Mouse (Mus musculus) heart, embryonic 11.5 days (tissue): Measurements from ENCODE around the gene Gemin7. TPM values are rescaled to one million over a fixed set of nuclear protein-coding genes. Genes with fewer than 3 reads are reported as not detected.

Experiments used
- ATAC-seq: fragments of 200-750 bp; cut with Nextera tagmentation; replicated peaks from 2 replicates; pipeline ENCODE4 v1.8.0; 2017; ENCODE audit warnings: moderate library complexity; ENCODE audit not compliant: insufficient number of reproducible peaks, low FRiP score, low TSS enrichment
- H3K27ac ChIP-seq: fragments of 300-500 bp; sonication (generic); 2 replicates; pipeline ENCODE4 v1.5.1; 2014; ENCODE audit warnings: mild to moderate bottlenecking, low read depth, low read length
- H3K27me3 ChIP-seq: fragments of 300-500 bp; sonication (generic); 2 replicates; pipeline ENCODE4 v1.6.1; 2014; ENCODE audit warnings: mild to moderate bottlenecking, low read length, mixed read lengths; ENCODE audit not compliant: control insufficient read depth, insufficient read depth
- H3K36me3 ChIP-seq: fragments of 300-500 bp; sonication (generic); 2 replicates; pipeline ENCODE4 v1.6.1; 2014; ENCODE audit warnings: mild to moderate bottlenecking, low read length, moderate library complexity, mixed read lengths; ENCODE audit not compliant: control insufficient read depth, insufficient read depth
- H3K4me1 ChIP-seq: fragments of 300-500 bp; sonication (generic); 2 replicates; pipeline ENCODE4 v1.6.1; 2014; ENCODE audit warnings: low read length; ENCODE audit not compliant: control insufficient read depth, insufficient read depth
- H3K4me2 ChIP-seq: fragments of 300-500 bp; sonication (generic); 2 replicates; pipeline ENCODE4 v1.6.1; 2014; ENCODE audit warnings: mild to moderate bottlenecking, moderate library complexity
- H3K4me3 ChIP-seq: fragments of 300-500 bp; sonication (generic); 2 replicates; pipeline ENCODE4 v1.5.1; 2014; ENCODE audit warnings: low read depth, low read length
- H3K9ac ChIP-seq: fragments of 300-500 bp; sonication (generic); 2 replicates; pipeline ENCODE4 v1.6.1; 2014; ENCODE audit warnings: mild to moderate bottlenecking, low read depth, low read length, moderate library complexity
- H3K9me3 ChIP-seq: fragments of 300-500 bp; sonication (generic); replicated peaks from 2 replicates; pipeline ENCODE4 v1.6.1; 2016; ENCODE audit warnings: low read length; ENCODE audit not compliant: control insufficient read depth
- WGBS: fragments of 180-500 bp; shearing (Covaris S2); extraction: QIAGEN DNeasy Blood & Tissue Kit; methylation state at CpG from one replicate; pipeline ENCODE4 v1.1.7; 2014; ENCODE audit not compliant: insufficient replicate concordance; 5-methylcytosine and 5-hydroxymethylcytosine counted together
- polyA plus RNA-seq: library from polyadenylated mRNA; unstranded; fragments of >200 nt; fragmentation: Nextera tagmentation; extraction: Ambion mirVana; gene quantifications from 2 replicates; pipeline ENCODE4 v1.2.1, GENCODE M21; 2014

The Gemin7 gene
- polyA plus RNA-seq, 1 experiment from 2014 or later = 141 TPM

- 76% methylated on average over 10 of the region's 10 CpGs for WGBS
Observed at GRCm38 (mm10) chr7:19531077-19531476, 46.3 kb downstream of the Gemin7 start.

DNA sequence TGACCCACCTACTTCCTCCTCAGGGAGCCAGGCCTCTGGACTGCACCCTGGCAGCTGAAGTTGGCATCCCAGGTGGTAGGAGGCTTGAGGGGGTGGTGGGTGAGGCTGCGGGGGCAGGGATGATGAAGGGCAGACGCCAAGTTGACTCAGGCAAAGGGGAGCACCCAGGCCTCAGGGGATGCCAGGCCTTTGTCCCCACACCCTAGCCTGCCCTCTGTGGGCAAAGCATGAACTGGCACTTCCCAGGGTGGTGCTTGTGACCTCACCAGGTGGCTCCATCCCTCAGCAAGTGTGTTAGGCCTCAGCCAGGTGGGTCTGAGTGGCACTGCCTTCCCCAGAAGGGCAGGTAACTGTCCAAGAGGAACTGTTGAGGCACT is 52.3 kb downstream of the Gemin7 start:
- Histone ChIP-seq H3K4me1 (peaks cover 15% of the 10 kb centered on the region), H3K27me3 (peaks cover 56% of the 10 kb centered on the region), H3K27ac (no peak overlapping the region), H3K9ac (no peak overlapping the region), H3K9me3 (no peaks in the 10 kb centered on the region), H3K4me3 (no peak overlapping the region), H3K4me2 (no peak overlapping the region), H3K36me3 (no peaks in the 10 kb centered on the region)
- ATAC-seq = no peak
- WGBS = 68% methylated on average over 2 of the region's 2 CpGs

More at GRCm38 (mm10) chr7:19531077-19531476, 46.3 kb downstream of the Gemin7 start:
- Histone ChIP-seq H3K4me1 (no peaks in the 10 kb centered on the region), H3K4me3 (no peak overlapping the region), H3K4me2 (no peak overlapping the region), H3K36me3 (peaks cover 24% of the 10 kb centered on the region), H3K27me3 (no peaks in the 10 kb centered on the region), H3K9ac (no peak overlapping the region), H3K9me3 (no peaks in the 10 kb centered on the region), H3K27ac (no peak overlapping the region)
- no peak for ATAC-seq

DNA sequence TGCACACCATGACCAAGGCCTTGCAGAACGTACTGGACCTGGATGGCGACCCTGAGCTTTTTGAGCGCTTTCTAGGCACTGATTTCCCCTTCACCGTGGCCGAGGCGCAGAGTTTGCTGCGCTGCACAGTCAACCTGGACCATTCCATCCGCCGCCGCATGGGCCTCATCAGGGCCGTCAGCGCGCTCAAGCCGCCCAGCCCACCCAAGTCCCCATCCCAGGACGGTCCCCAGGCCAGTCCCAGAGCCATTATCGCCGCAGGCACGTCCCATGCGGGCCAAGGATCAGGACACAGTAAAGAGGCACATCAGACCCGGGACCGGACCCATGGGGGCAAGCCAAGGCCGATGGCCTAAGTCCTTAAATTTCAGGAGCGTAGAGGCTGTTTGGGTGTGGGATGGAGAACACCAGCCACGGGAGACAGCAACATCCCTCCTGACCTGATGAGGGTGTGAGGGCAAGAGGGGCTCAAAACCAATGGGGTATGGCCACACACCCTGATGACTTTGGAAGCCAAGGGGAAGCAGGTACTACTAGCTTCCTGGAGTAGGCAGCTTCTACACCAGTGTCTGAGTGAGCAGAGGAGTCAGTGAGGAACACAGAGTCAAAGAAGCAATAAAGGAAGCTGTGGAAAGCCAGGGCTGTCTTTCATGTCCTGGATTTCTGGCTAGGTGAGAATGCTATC is 52.8 kb downstream of the Gemin7 start:
- H3K36me3 ChIP-seq = no peaks in the 10 kb centered on the region
- H3K27ac ChIP-seq = no peak overlapping the region
- H3K27me3 ChIP-seq = peaks cover 60% of the 10 kb centered on the region
- ATAC-seq = no peak
- H3K9me3 ChIP-seq = no peaks in the 10 kb centered on the region
- H3K4me3 ChIP-seq = peak overlapping the region; percentile 44
- H3K9ac ChIP-seq = peak overlapping the region; percentile 52; the same call in 1 of the 2 replicates
- peaks cover 20% of the 10 kb centered on the region for H3K4me1 ChIP-seq
- 12% methylated on average over 24 of the region's 24 CpGs for WGBS
- peak overlapping the region; percentile 82 for H3K4me2 ChIP-seq

DNA sequence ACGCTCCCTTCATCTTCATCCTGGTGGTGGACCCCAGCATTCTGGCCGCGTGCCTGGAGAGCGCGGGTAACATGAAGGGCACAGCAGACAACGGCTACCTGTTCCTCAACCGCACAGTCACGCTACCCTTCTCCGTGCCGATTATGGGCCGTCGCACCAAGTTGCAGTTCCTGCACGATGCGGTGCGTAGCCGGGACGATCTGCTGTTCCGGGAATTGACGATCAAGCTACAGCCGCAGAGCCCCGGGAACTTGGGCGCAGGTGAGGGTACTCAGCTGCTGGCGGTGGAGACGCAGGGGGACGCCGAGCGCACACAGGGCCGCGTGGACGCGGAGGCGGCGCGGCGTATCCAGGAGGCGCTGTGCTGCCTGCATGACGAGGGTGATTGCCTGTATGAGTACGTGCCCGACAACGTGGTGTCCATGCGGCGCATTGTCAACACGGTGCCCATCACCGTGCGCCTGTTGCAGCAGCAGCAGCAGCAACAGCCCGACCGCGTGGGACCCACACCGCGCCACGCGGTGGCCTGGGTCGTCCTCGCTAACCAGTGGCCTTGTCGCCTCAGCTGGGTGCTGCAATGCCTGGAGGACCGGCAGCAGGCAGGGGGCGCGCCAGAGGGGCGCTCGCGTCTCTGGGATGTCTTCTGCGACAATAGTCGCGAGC is 53.5 kb downstream of the Gemin7 start:
- H3K4me3 ChIP-seq = peak overlapping the region; percentile 44
- H3K36me3 ChIP-seq = no peaks in the 10 kb centered on the region
- peak overlapping the region; percentile 82 for H3K4me2 ChIP-seq
- H3K4me1 ChIP-seq = peaks cover 22% of the 10 kb centered on the region
- no peak overlapping the region for H3K27ac ChIP-seq
- WGBS = 2% methylated on average over 64 of the region's 64 CpGs
- H3K27me3 ChIP-seq = peaks cover 67% of the 10 kb centered on the region
- H3K9ac ChIP-seq = peak overlapping the region; percentile 52; the same call in 1 of the 2 replicates
- no peaks in the 10 kb centered on the region for H3K9me3 ChIP-seq
- no peak for ATAC-seq

DNA sequence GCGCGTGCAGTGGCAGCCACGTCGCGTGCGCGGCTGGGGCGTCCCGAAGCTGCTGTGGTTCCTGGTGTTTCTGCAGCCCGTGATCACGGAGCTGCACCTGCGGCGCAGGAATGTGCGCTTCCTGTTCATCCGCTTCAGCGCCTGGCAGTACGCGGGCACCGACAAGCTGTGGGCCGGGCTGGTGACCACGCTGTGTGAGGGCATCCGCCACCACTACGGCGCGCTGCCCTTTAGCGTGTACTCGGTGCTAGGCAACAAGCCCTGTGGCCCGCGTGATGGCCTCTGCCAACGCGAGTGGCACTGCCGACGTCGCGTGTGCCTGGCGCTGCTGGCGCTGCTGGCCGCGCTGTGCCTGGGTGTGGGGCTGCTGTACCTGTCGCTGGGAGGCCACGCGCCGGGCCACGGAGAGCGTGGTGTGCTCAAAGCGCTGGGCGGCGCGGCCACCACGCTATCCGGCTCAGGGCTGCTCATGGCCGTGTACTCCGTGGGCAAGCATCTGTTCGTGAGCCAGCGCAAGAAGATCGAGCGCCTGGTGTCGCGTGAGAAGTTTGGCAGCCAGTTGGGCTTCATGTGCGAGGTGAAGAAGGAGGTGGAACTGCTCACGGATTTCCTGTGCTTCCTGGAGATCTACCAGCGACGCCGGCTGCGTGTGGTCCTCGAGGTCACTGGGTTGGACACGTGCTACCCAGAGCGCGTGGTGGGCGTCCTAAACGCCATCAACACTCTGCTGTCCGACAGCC is 54.2 kb downstream of the Gemin7 start:
- H3K4me3 ChIP-seq = peak overlapping the region; percentile 44
- WGBS = 14% methylated on average over 70 of the region's 72 CpGs
- H3K27me3 ChIP-seq = peaks cover 74% of the 10 kb centered on the region
- H3K4me2 ChIP-seq = peak overlapping the region; percentile 82
- no peaks in the 10 kb centered on the region for H3K9me3 ChIP-seq
- no peak for ATAC-seq
- H3K27ac ChIP-seq = no peak overlapping the region
- peaks cover 22% of the 10 kb centered on the region for H3K4me1 ChIP-seq
- H3K9ac ChIP-seq = no peak overlapping the region
- H3K36me3 ChIP-seq = no peaks in the 10 kb centered on the region

GRCm38 (mm10) chr7:19520032-19520431 is 57.4 kb downstream of the Gemin7 start:
- peak overlapping the region; percentile 61; the same call in 1 of the 2 replicates for H3K9ac ChIP-seq
- WGBS = 5% methylated on average over 22 of the region's 23 CpGs
- ATAC-seq = no peak
- no peaks in the 10 kb centered on the region for H3K9me3 ChIP-seq
- H3K36me3 ChIP-seq = no peaks in the 10 kb centered on the region
- peaks cover 89% of the 10 kb centered on the region for H3K27me3 ChIP-seq
- H3K4me2 ChIP-seq = peak overlapping the region; percentile 72
- peak overlapping the region; percentile 37 for H3K4me3 ChIP-seq
- no peak overlapping the region for H3K27ac ChIP-seq
- peaks cover 26% of the 10 kb centered on the region for H3K4me1 ChIP-seq

GRCm38 (mm10) chr7:19517652-19518365 is 59.6 kb downstream of the Gemin7 start, which contains the start of gene Nkpd1:
TSS of gene Nkpd1 (plus strand) at chr7:19517838.
- no peak within 1 kb of the TSS for H3K27ac ChIP-seq
- no peak for ATAC-seq
- H3K4me1 ChIP-seq = peaks cover 13% of the 10 kb centered on the region
- 7% methylated on average over 22 of the region's 29 CpGs for WGBS
- H3K4me2 ChIP-seq = peak within 1 kb of the TSS; percentile 51
- H3K4me3 ChIP-seq = no peak within 1 kb of the TSS
- H3K9me3 ChIP-seq = no peaks in the 10 kb centered on the region
- H3K27me3 ChIP-seq = peaks cover 66% of the 10 kb centered on the region
- H3K9ac ChIP-seq = peak within 1 kb of the TSS; percentile 50; the same call in 1 of the 2 replicates
- no peaks in the 10 kb centered on the region for H3K36me3 ChIP-seq
